Mouse (Mus musculus): ENCODE measurements around the gene Gm4216. TPM values are rescaled to one million over a fixed set of nuclear protein-coding genes. Genes with fewer than 3 reads are reported as not detected.
"Not testable (repeated sequence)": the region's sequence is repeated elsewhere in the genome, so short reads cannot be mapped to it uniquely, and the experiment has no call there.

Gm4216 gene
- polyA plus RNA-seq (2015; fragmentation: Nextera tagmentation; extraction: Ambion mirVana) = not detected in 2 replicates

DNA sequence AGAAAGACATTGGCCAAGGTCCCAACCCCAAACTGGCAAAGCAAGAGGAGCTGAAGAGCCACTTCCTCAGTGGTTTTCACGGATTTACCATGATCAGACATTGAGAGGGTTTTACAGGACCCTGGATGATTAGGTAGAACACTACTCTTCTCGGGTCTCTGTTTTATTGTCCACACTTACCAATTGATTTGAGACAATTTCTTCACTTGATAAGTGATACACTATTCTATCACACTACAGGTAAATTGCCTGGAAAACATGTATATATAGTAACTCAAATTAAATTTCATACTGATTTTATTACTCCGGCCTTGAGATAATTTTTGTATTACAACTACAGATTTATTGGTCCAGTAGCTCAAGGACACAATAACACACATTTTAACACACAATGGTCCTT, at the start of gene Gm4216:
Gene Gm4216 (minus strand): TSS at position 101 of the 400 bp plus-strand sequence.
- H3K9me3 ChIP-seq; H3K4me1 ChIP-seq; H3K27me3 ChIP-seq; H3K4me2 ChIP-seq; H3K9ac ChIP-seq; ATAC-seq (ENCODE audit: borderline replicate concordance, extremely low read depth, low FRiP score, low TSS enrichment); H3K36me3 ChIP-seq; H3K27ac ChIP-seq; H3K4me3 ChIP-seq: not testable (repeated sequence)
- WGBS = no CpG with 5 or more reads among the region's 3 CpGs

DNA sequence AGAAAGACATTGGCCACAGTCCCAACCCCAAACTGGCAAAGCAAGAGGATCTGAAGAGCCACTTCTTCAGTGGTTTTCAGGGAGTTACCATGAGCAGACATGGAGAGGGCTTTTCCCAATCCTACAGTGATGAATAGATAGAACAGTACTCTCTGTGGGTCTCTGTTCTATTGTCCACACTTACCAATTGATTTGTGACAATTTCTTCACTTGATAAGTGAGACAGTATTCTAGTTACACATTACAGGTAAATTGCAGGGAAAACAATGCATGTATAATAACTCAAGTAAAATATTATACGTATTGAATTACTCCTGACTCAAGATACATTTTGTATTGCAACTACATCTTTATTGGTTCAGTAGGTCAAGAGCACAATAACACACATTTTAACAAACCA, 47.6 kb upstream of the Gm4216 start, which contains the start of gene Gm8720:
Gene Gm8720 (minus strand): TSS at position 101 of the 400 bp plus-strand sequence.
- not testable (repeated sequence) for H3K4me2 ChIP-seq; H3K36me3 ChIP-seq; H3K4me3 ChIP-seq; H3K9ac ChIP-seq; H3K27me3 ChIP-seq; ATAC-seq (ENCODE audit: borderline replicate concordance, extremely low read depth, low FRiP score, low TSS enrichment); H3K9me3 ChIP-seq; H3K27ac ChIP-seq; H3K4me1 ChIP-seq
- WGBS = no CpG with 5 or more reads among the region's 1 CpGs

DNA sequence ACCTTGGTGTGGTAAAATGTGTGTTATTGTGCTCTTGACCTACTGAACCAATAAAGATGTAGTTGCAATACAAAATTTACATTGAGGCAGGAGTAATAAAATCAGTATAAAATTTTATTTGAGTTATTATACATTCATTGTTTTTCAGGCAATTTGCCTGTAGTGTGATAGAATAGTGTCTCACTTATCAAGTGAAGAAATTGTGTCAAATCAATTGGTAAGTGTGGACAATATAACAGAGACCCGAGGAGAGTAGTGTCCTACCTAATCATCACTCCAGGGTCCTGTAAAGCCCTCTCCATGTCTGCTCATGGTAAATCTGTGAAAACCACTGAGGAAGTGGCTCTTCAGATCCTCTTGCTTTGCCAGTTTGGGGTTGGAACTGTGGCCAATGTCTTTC, 35.5 kb upstream of the Gm4216 start, which contains the start of gene Vmn1r163:
Gene Vmn1r163 (plus strand): TSS at position 301 of the 400 bp plus-strand sequence.
- ATAC-seq (ENCODE audit: borderline replicate concordance, extremely low read depth, low FRiP score, low TSS enrichment) = not testable (repeated sequence)

DNA sequence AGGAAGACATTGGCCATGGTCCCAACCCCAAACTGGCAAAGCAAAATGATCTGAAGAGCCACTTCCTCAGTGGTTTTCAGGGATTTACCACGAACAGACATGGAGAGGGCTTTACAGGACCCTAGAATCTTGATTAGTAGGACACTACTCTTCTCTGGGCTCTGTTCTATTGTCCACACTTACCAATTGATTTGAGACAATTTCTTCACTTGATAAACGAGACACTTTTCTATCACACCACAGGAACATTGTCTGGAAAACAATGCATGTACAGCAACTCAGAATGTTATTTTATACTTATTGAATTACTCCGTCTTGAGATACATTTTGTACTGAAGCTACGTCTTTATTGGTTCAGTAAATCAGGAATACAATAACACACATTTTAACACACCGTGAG, 35.1 kb downstream of the Gm4216 start, which contains the start of gene Gm4214:
Gene Gm4214 (minus strand): TSS at position 101 of the 400 bp plus-strand sequence.
- no CpG with 5 or more reads among the region's 5 CpGs for WGBS
- H3K36me3 ChIP-seq; H3K4me2 ChIP-seq; ATAC-seq (ENCODE audit: borderline replicate concordance, extremely low read depth, low FRiP score, low TSS enrichment); H3K9me3 ChIP-seq; H3K27ac ChIP-seq; H3K27me3 ChIP-seq; H3K4me3 ChIP-seq; H3K4me1 ChIP-seq; H3K9ac ChIP-seq: not testable (repeated sequence)

More for the DNA sequence above, 35.5 kb upstream of the Gm4216 start, which contains the start of gene Vmn1r163:
- not testable (repeated sequence) for H3K9me3 ChIP-seq, H3K4me3 ChIP-seq, H3K4me1 ChIP-seq, H3K9ac ChIP-seq, H3K27ac ChIP-seq, H3K4me2 ChIP-seq, H3K36me3 ChIP-seq, H3K27me3 ChIP-seq
- no CpG with 5 or more reads among the region's 1 CpGs for WGBS

Other genes starting within 250 kb of the Gm4216 start
- not detected in 2 replicates for gene Vmn1r158, start 229.1 kb downstream of the Gm4216 start, polyA plus RNA-seq (2015; fragmentation: Nextera tagmentation; extraction: Ambion mirVana)
- not detected in 2 replicates for gene Vmn1r159, start 176.3 kb downstream of the Gm4216 start, polyA plus RNA-seq (2015; fragmentation: Nextera tagmentation; extraction: Ambion mirVana)
- not detected in 2 replicates for gene Vmn1r160, start 148.7 kb downstream of the Gm4216 start, polyA plus RNA-seq (2015; fragmentation: Nextera tagmentation; extraction: Ambion mirVana)
- gene Gm4214, start 35.2 kb downstream of the Gm4216 start, polyA plus RNA-seq (2015; fragmentation: Nextera tagmentation; extraction: Ambion mirVana) = not detected in 2 replicates
- not detected in 2 replicates for gene Vmn1r163, start 35.6 kb upstream of the Gm4216 start, polyA plus RNA-seq (2015; fragmentation: Nextera tagmentation; extraction: Ambion mirVana)
- gene Gm8720, start 47.5 kb upstream of the Gm4216 start, polyA plus RNA-seq (2015; fragmentation: Nextera tagmentation; extraction: Ambion mirVana) = not detected in 2 replicates
- not detected in 2 replicates for gene Gm10662, start 124.6 kb upstream of the Gm4216 start, polyA plus RNA-seq (2015; fragmentation: Nextera tagmentation; extraction: Ambion mirVana)
- gene Vmn1r165, start 197.4 kb upstream of the Gm4216 start, polyA plus RNA-seq (2015; fragmentation: Nextera tagmentation; extraction: Ambion mirVana) = not detected in 2 replicates
- gene Vmn1r166, start 231.8 kb upstream of the Gm4216 start, polyA plus RNA-seq (2015; fragmentation: Nextera tagmentation; extraction: Ambion mirVana) = not detected in 2 replicates